Mouse (Mus musculus) neural tube, embryonic 13.5 days (tissue): ENCODE results near the gene 1700010I14Rik. TPM values are rescaled to one million over a fixed set of nuclear protein-coding genes. Genes with fewer than 3 reads are reported as not detected.
A peak's percentile ranks its signal among the peaks of the same experiment; 100 is the strongest.

Experiments
- ATAC-seq: fragments of 200-750 bp; cut with Nextera tagmentation; 2 replicates; pipeline ENCODE4 v1.8.0; 2017; ENCODE audit warnings: low read depth, mild to moderate bottlenecking, moderate TSS enrichment, moderate library complexity
- H3K27ac ChIP-seq: fragments of 300-500 bp; sonication (generic); replicated peaks from 2 replicates; pipeline ENCODE4 v1.5.1; 2015; ENCODE audit warnings: moderate library complexity, mild to moderate bottlenecking, inconsistent platforms
- H3K27me3 ChIP-seq: fragments of 300-500 bp; sonication (generic); 2 replicates; pipeline ENCODE4 v1.6.1; 2015; ENCODE audit warnings: mild to moderate bottlenecking, inconsistent platforms
- H3K36me3 ChIP-seq: fragments of 300-500 bp; sonication (generic); 2 replicates; pipeline ENCODE4 v1.6.1; 2015; ENCODE audit warnings: mild to moderate bottlenecking, inconsistent platforms
- H3K4me1 ChIP-seq: fragments of 300-500 bp; sonication (generic); replicated peaks from 2 replicates; pipeline ENCODE4 v1.6.1; 2015; ENCODE audit warnings: inconsistent platforms
- H3K4me2 ChIP-seq: fragments of 300-500 bp; sonication (generic); 2 replicates; pipeline ENCODE4 v1.6.1; 2015; ENCODE audit warnings: inconsistent platforms, mild to moderate bottlenecking, moderate library complexity
- H3K4me3 ChIP-seq: fragments of 300-500 bp; sonication (generic); 2 replicates; pipeline ENCODE4 v1.5.1; 2015; ENCODE audit warnings: mild to moderate bottlenecking, inconsistent platforms
- H3K9ac ChIP-seq: fragments of 300-500 bp; sonication (generic); 2 replicates; pipeline ENCODE4 v1.6.1; 2015; ENCODE audit warnings: moderate library complexity, mild to moderate bottlenecking, inconsistent platforms
- H3K9me3 ChIP-seq: fragments of 300-500 bp; sonication (generic); 2 replicates; pipeline ENCODE4 v1.6.1; 2016; ENCODE audit warnings: inconsistent platforms
- WGBS: fragments of 180-500 bp; shearing (Covaris S2); methylation state at CpG from one replicate; pipeline ENCODE4 v1.1.7; 2015; 5-methylcytosine and 5-hydroxymethylcytosine counted together
- polyA plus RNA-seq: library from polyadenylated mRNA; unstranded; fragments of >200 nt; fragmentation: Nextera tagmentation; extraction: Ambion mirVana; gene quantifications from 2 replicates; pipeline ENCODE4 v1.2.1, GENCODE M21; 2015

1700010I14Rik gene
- polyA plus RNA-seq, 1 experiment from 2014 or later = 3.5 TPM

GRCm38 (mm10) chr17:9031241-9032141, 43.4 kb downstream of the 1700010I14Rik start:
- H3K4me3 ChIP-seq = no peak overlapping the region; the same call in 1 of the 2 replicates
- 16% methylated on average over 24 of the region's 24 CpGs for WGBS

GRCm38 (mm10) chr17:9032362-9033044, 44.4 kb downstream of the 1700010I14Rik start:
- Histone ChIP-seq H3K9ac (no peak overlapping the region), H3K4me2 (0 out of 2 replicates have a peak overlapping the region, but pooled peaks have one; percentile 43), H3K4me1 (peaks cover 16% of the 10 kb centered on the region), H3K36me3 (no peaks in the 10 kb centered on the region), H3K9me3 (no peaks in the 10 kb centered on the region), H3K27me3 (no peaks in the 10 kb centered on the region), H3K27ac (peak overlapping the region; percentile 57), H3K4me3 (no peak overlapping the region)
- peak; percentile 37; the same call in 1 of the 2 replicates for ATAC-seq
- WGBS = 69% methylated on average over 6 of the region's 6 CpGs

More at GRCm38 (mm10) chr17:9031241-9032141, 43.4 kb downstream of the 1700010I14Rik start:
- H3K9ac ChIP-seq = peak overlapping the region; percentile 26; the same call in 1 of the 2 replicates
- peak overlapping the region; percentile 62; the same call in 1 of the 2 replicates for H3K27ac ChIP-seq
- H3K9me3 ChIP-seq = no peaks in the 10 kb centered on the region
- H3K36me3 ChIP-seq = no peaks in the 10 kb centered on the region
- ATAC-seq = peak; percentile 94
- H3K27me3 ChIP-seq = no peaks in the 10 kb centered on the region
- peak overlapping the region; percentile 43 for H3K4me2 ChIP-seq
- peaks cover 23% of the 10 kb centered on the region for H3K4me1 ChIP-seq

GRCm38 (mm10) chr17:9033511-9033910, 45.4 kb downstream of the 1700010I14Rik start:
- peaks cover 16% of the 10 kb centered on the region for H3K4me1 ChIP-seq
- H3K9me3 ChIP-seq = no peaks in the 10 kb centered on the region
- H3K27ac ChIP-seq = no peak overlapping the region
- H3K36me3 ChIP-seq = no peaks in the 10 kb centered on the region
- no peak overlapping the region for H3K9ac ChIP-seq
- no peak for ATAC-seq
- H3K27me3 ChIP-seq = no peaks in the 10 kb centered on the region
- WGBS = 84% methylated on average over 5 of the region's 5 CpGs
- H3K4me3 ChIP-seq = no peak overlapping the region
- no peak overlapping the region for H3K4me2 ChIP-seq

GRCm38 (mm10) chr17:9035561-9036348, 47.6 kb downstream of the 1700010I14Rik start:
- 62% methylated on average over 8 of the region's 8 CpGs for WGBS
- Histone ChIP-seq H3K36me3 (no peaks in the 10 kb centered on the region), H3K27me3 (no peaks in the 10 kb centered on the region), H3K4me2 (no peak overlapping the region), H3K4me1 (peaks cover 16% of the 10 kb centered on the region), H3K9ac (no peak overlapping the region), H3K4me3 (no peak overlapping the region), H3K27ac (no peak overlapping the region), H3K9me3 (no peaks in the 10 kb centered on the region)
- ATAC-seq = no peak

GRCm38 (mm10) chr17:9042723-9043122, 54.6 kb downstream of the 1700010I14Rik start:
- Histone ChIP-seq H3K4me1 (peaks cover 5% of the 10 kb centered on the region; the same call in 1 of the 2 replicates), H3K27ac (no peak overlapping the region), H3K9ac (no peak overlapping the region), H3K36me3 (no peaks in the 10 kb centered on the region), H3K4me3 (no peak overlapping the region), H3K4me2 (no peak overlapping the region), H3K9me3 (no peaks in the 10 kb centered on the region), H3K27me3 (no peaks in the 10 kb centered on the region)
- 28% methylated on average over 2 of the region's 2 CpGs for whole genome bisulfite sequencing
- ATAC-seq = no peak

- WGBS = 81% methylated on average over 13 of the region's 13 CpGs
- Histone ChIP-seq H3K36me3 (no peaks in the 10 kb centered on the region), H3K4me3 (no peak overlapping the region), H3K27ac (no peak overlapping the region), H3K9ac (no peak overlapping the region), H3K4me1 (no peaks in the 10 kb centered on the region), H3K4me2 (no peak overlapping the region), H3K9me3 (no peaks in the 10 kb centered on the region), H3K27me3 (no peaks in the 10 kb centered on the region)
- ATAC-seq = no peak
Observed at GRCm38 (mm10) chr17:9052441-9052980, 64.4 kb downstream of the 1700010I14Rik start.

GRCm38 (mm10) chr17:9059360-9059932, 71.3 kb downstream of the 1700010I14Rik start:
- H3K4me3 ChIP-seq = no peak overlapping the region
- no peaks in the 10 kb centered on the region for H3K36me3 ChIP-seq
- H3K9ac ChIP-seq = no peak overlapping the region
- H3K4me2 ChIP-seq = no peak overlapping the region
- ATAC-seq = no peak
- no peaks in the 10 kb centered on the region for H3K27me3 ChIP-seq
- no peaks in the 10 kb centered on the region for H3K9me3 ChIP-seq
- H3K27ac ChIP-seq = no peak overlapping the region
- H3K4me1 ChIP-seq = 0 out of 2 replicates have a peak, but pooled peaks cover 12% of the 10 kb centered on the region
- WGBS = 77% methylated on average over 8 of the region's 8 CpGs
